ENCODE assay signal across 8 mouse cellular contexts in the genomic region with DNA sequence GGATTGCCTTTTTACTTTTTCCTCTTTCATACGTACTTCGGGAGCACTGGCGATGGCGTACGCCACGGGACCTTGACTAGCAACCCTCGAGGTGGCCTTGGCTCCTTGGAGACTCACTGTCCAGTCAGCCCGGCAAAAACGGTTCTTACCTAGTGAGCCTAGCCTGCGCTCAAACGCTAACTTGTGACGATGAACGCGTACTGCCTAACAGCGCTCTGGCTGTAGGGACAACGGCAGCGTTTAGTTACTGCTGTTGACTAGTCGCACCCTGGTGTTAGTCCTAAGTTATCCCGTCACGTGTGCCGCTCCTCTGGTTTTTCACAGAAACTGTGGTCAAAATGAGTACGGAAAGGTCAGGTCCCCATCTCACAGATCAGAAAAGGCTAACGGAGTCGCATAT. TPM values are rescaled to one million over a fixed set of nuclear protein-coding genes. Genes with fewer than 3 reads are reported as not detected.
DNase-seq lines count a peak whose midpoint lies in the region; ATAC-seq lines count a peak whose summit lies in the region.

No protein-coding gene starts in this region.

- no peaks in the 10 kb centered on the region for H3K9me3 ChIP-seq in heart, embryonic 11.5 days (replicated peaks; ENCODE audit: control insufficient read depth, low read length)
- H3K9me3 ChIP-seq in forebrain, embryonic 10.5 days: no peaks in the 10 kb centered on the region
- no peaks in the 10 kb centered on the region for H3K9me3 ChIP-seq in limb, embryonic 15.5 days
- no peaks in the 10 kb centered on the region for H3K9me3 ChIP-seq in neural tube, embryonic 14.5 days (ENCODE audit: control insufficient read depth, low read length)

- H3K4me2 ChIP-seq in heart, embryonic 11.5 days: peak overlapping the region; percentile 79
- peak overlapping the region; percentile 82 for H3K4me2 ChIP-seq in limb, embryonic 15.5 days
- peak overlapping the region; percentile 95 for H3K4me2 ChIP-seq in neural tube, embryonic 14.5 days (ENCODE audit: low read depth, low read length)

- H3K4me1 ChIP-seq in heart, embryonic 11.5 days (ENCODE audit: control insufficient read depth, insufficient read depth, low read length): peaks cover 8% of the 10 kb centered on the region; the same call in 1 of the 2 replicates
- H3K4me1 ChIP-seq in forebrain, embryonic 10.5 days: peaks cover 28% of the 10 kb centered on the region
- peaks cover 12% of the 10 kb centered on the region for H3K4me1 ChIP-seq in limb, embryonic 15.5 days
- peaks cover 16% of the 10 kb centered on the region; the same call in 1 of the 2 replicates for H3K4me1 ChIP-seq in neural tube, embryonic 14.5 days (ENCODE audit: control insufficient read depth, insufficient read depth, low read length)

- H3K9ac ChIP-seq in heart, embryonic 11.5 days (ENCODE audit: low read depth, low read length): peak overlapping the region; percentile 78
- peak overlapping the region; percentile 63 for H3K9ac ChIP-seq in limb, embryonic 15.5 days
- peak overlapping the region; percentile 63 for H3K9ac ChIP-seq in neural tube, embryonic 14.5 days (replicated peaks; ENCODE audit: low read depth, low read length)

- H3K27me3 ChIP-seq in heart, embryonic 11.5 days (ENCODE audit: control insufficient read depth, insufficient read depth, low read length): no peaks in the 10 kb centered on the region
- no peaks in the 10 kb centered on the region for H3K27me3 ChIP-seq in forebrain, embryonic 10.5 days (ENCODE audit: poor library complexity, severe bottlenecking)
- no peaks in the 10 kb centered on the region for H3K27me3 ChIP-seq in limb, embryonic 15.5 days
- H3K27me3 ChIP-seq in neural tube, embryonic 14.5 days (ENCODE audit: control insufficient read depth, insufficient read depth, low read length): no peaks in the 10 kb centered on the region

- H3K4me3 ChIP-seq in heart, embryonic 11.5 days (ENCODE audit: low read depth, low read length): peak overlapping the region; percentile 88
- H3K4me3 ChIP-seq in forebrain, embryonic 10.5 days: peak overlapping the region; percentile 94
- peak overlapping the region; percentile 96 for H3K4me3 ChIP-seq in limb, embryonic 15.5 days
- H3K4me3 ChIP-seq in neural tube, embryonic 14.5 days (ENCODE audit: low read depth, low read length): peak overlapping the region; percentile 91

- WGBS in heart, embryonic 11.5 days (ENCODE audit: insufficient replicate concordance): under 1% methylated on average over 24 of the region's 24 CpGs
- WGBS in forebrain, embryonic 10.5 days: under 1% methylated on average over 24 of the region's 24 CpGs
- WGBS in limb, embryonic 15.5 days: under 1% methylated on average over 24 of the region's 24 CpGs
- under 1% methylated on average over 24 of the region's 24 CpGs for WGBS in neural tube, embryonic 14.5 days

- no peak for ATAC-seq in heart, embryonic 11.5 days (replicated peaks; ENCODE audit: insufficient number of reproducible peaks, low FRiP score, low TSS enrichment)
- no peak for ATAC-seq in limb, embryonic 15.5 days (ENCODE audit: insufficient number of reproducible peaks, low FRiP score, low TSS enrichment, low read depth)
- ATAC-seq in neural tube, embryonic 14.5 days (ENCODE audit: low read depth): no peak

- H3K36me3 ChIP-seq in heart, embryonic 11.5 days (ENCODE audit: control insufficient read depth, insufficient read depth, low read length): no peaks in the 10 kb centered on the region
- H3K36me3 ChIP-seq in forebrain, embryonic 10.5 days (replicated peaks): peaks cover 20% of the 10 kb centered on the region
- peaks cover 5% of the 10 kb centered on the region; the same call in 1 of the 2 replicates for H3K36me3 ChIP-seq in limb, embryonic 15.5 days
- H3K36me3 ChIP-seq in neural tube, embryonic 14.5 days (ENCODE audit: control insufficient read depth, insufficient read depth, low read length): no peaks in the 10 kb centered on the region

- no peak for DNase-seq in heart, adult 18-20 months
- DNase-seq in urinary bladder, postnatal 14 days (ENCODE audit: low spot score): peak; percentile 33
- DNase-seq in urinary bladder, postnatal 36 days (ENCODE audit: low spot score in 2 of 2): no peak
- no peak for DNase-seq in forebrain, embryonic 10.5 days (ENCODE audit: extremely low spot score, low spot score)
- no peak for DNase-seq in urinary bladder, postnatal 10 days (ENCODE audit: low spot score)

- peak overlapping the region; percentile 79 for H3K27ac ChIP-seq in heart, embryonic 11.5 days (ENCODE audit: low read depth, low read length)
- peak overlapping the region; percentile 94 for H3K27ac ChIP-seq in forebrain, embryonic 10.5 days
- H3K27ac ChIP-seq in limb, embryonic 15.5 days: peak overlapping the region; percentile 94
- peak overlapping the region; percentile 77 for H3K27ac ChIP-seq in neural tube, embryonic 14.5 days (ENCODE audit: low read depth, low read length)

RNA-seq across cellular contexts. Expression of a gene that starts 0.6 kb away (rescaled TPM):
- 8.2 and 13.2 TPM in 2 replicates for polyA plus RNA-seq in heart, embryonic 11.5 days (2014; fragmentation: Nextera tagmentation; extraction: Ambion mirVana)
- 10 to 100 TPM; 34.0 to 37.3 TPM for total RNA-seq in heart, adult 18-20 months (2021)
- 4.5 and 5.1 TPM in 2 replicates for polyA plus RNA-seq in forebrain, embryonic 10.5 days (2016; fragmentation: Nextera tagmentation; extraction: Ambion mirVana)
- 4.9 and 5.0 TPM in 2 replicates for polyA plus RNA-seq in limb, embryonic 15.5 days (2015; fragmentation: Nextera tagmentation; extraction: Ambion mirVana)
- 8.4 and 8.6 TPM in 2 replicates for polyA plus RNA-seq in neural tube, embryonic 14.5 days (2014; fragmentation: Nextera tagmentation; extraction: Ambion mirVana)

RNA-seq across cellular contexts. Expression of a gene that starts 0.9 kb away (rescaled TPM):
- 27.8 TPM in 2 replicates for polyA plus RNA-seq in heart, embryonic 11.5 days (2014; fragmentation: Nextera tagmentation; extraction: Ambion mirVana)
- 10 to 100 TPM; 12.0 to 17.3 TPM for total RNA-seq in heart, adult 18-20 months (2021)
- polyA plus RNA-seq in forebrain, embryonic 10.5 days (2016; fragmentation: Nextera tagmentation; extraction: Ambion mirVana): 56.2 and 56.4 TPM in 2 replicates
- polyA plus RNA-seq in limb, embryonic 15.5 days (2015; fragmentation: Nextera tagmentation; extraction: Ambion mirVana): 33.9 and 36.1 TPM in 2 replicates
- 30.8 and 32.4 TPM in 2 replicates for polyA plus RNA-seq in neural tube, embryonic 14.5 days (2014; fragmentation: Nextera tagmentation; extraction: Ambion mirVana)
